ENCODE assay signal across 21 mouse cellular contexts in genomic region chr1:54965159-54965995, GRCm38 (mm10). TPM values are rescaled to one million over a fixed set of nuclear protein-coding genes. Genes with fewer than 3 reads are reported as not detected.
DNase-seq lines count a peak whose midpoint lies in the region; ATAC-seq and TF ChIP-seq lines count a peak whose summit lies in the region.
"Had no signal": no experiment of that assay in that cellular context is flagged by ENCODE, and none has a peak within 500 bp of the region (broad histone marks: within the 10 kb centered on the region; RNA-seq: fewer than 3 reads in every experiment).

No protein-coding gene starts in this region.

- H3K4me2 ChIP-seq in forebrain, postnatal 0 days (ENCODE audit: low read depth) = no peak overlapping the region
- no peak overlapping the region for H3K4me2 ChIP-seq in embryonic facial prominence, embryonic 12.5 days (replicated peaks)
- H3K4me2 ChIP-seq in limb, embryonic 12.5 days = no peak overlapping the region
- H3K4me2 ChIP-seq: heart, embryonic 11.5 days; hindbrain, embryonic 14.5 days; stomach, embryonic 15.5 days had no signal

- no peak overlapping the region for H3K4me3 ChIP-seq in forebrain, embryonic 10.5 days
- H3K4me3 ChIP-seq in forebrain, postnatal 0 days (ENCODE audit: low read depth, low read length) = no peak overlapping the region
- no peak overlapping the region for H3K4me3 ChIP-seq in G1E (ENCODE audit: low read depth, low read length)
- H3K4me3 ChIP-seq in embryonic facial prominence, embryonic 12.5 days = no peak overlapping the region
- H3K4me3 ChIP-seq in limb, embryonic 12.5 days (replicated peaks) = no peak overlapping the region
- H3K4me3 ChIP-seq: stomach, embryonic 15.5 days had no signal

- no peak for ATAC-seq in forebrain, postnatal 0 days
- ATAC-seq in G1E (ENCODE audit: extremely low read depth, insufficient number of reproducible peaks, low FRiP score, poor library complexity, severe bottlenecking) = peak; percentile 54
- ATAC-seq in embryonic facial prominence, embryonic 12.5 days (ENCODE audit: insufficient number of reproducible peaks, insufficient read depth, low FRiP score, low TSS enrichment) = peak; percentile 65; the same call in 1 of the 2 replicates
- peak; percentile 50; the same call in 1 of the 2 replicates for ATAC-seq in limb, embryonic 12.5 days (ENCODE audit: insufficient number of reproducible peaks, insufficient read depth, low FRiP score, low TSS enrichment, low read depth)
- ATAC-seq: intestine, postnatal 0 days; lung, postnatal 0 days had no signal

- TF ChIP-seq CTCF in forebrain, postnatal 0 days (IDR thresholded peaks at IDR 0.05; ENCODE audit: low read depth) = no peak
- TF ChIP-seq CTCF in G1E (IDR thresholded peaks at IDR 0.05; ENCODE audit: low read depth, low read length) = no peak

- peak overlapping the region; percentile 48; the same call in 1 of the 2 replicates for H3K27ac ChIP-seq in forebrain, embryonic 10.5 days
- H3K27ac ChIP-seq in forebrain, postnatal 0 days (ENCODE audit: low read depth, low read length) = no peak overlapping the region
- peak overlapping the region; percentile 73 for H3K27ac ChIP-seq in embryonic facial prominence, embryonic 12.5 days
- 0 out of 2 replicates have a peak overlapping the region, but pooled peaks have one; percentile 42 for H3K27ac ChIP-seq in limb, embryonic 12.5 days
- H3K27ac ChIP-seq: hindbrain, embryonic 14.5 days; liver, embryonic 14.5 days; stomach, embryonic 15.5 days had no signal

- H3K4me1 ChIP-seq in forebrain, embryonic 10.5 days = peaks cover 22% of the 10 kb centered on the region; the same call in 1 of the 2 replicates
- H3K4me1 ChIP-seq in forebrain, postnatal 0 days (ENCODE audit: insufficient read depth) = no peaks in the 10 kb centered on the region
- H3K4me1 ChIP-seq in G1E (ENCODE audit: insufficient read depth, low read depth, low read length) = peaks cover 19% of the 10 kb centered on the region
- peaks cover 19% of the 10 kb centered on the region; the same call in 1 of the 2 replicates for H3K4me1 ChIP-seq in embryonic facial prominence, embryonic 12.5 days
- H3K4me1 ChIP-seq in limb, embryonic 12.5 days (replicated peaks) = peaks cover 22% of the 10 kb centered on the region
- H3K4me1 ChIP-seq: stomach, embryonic 15.5 days had no signal

- WGBS in forebrain, embryonic 10.5 days = 66% methylated on average over 11 of the region's 11 CpGs
- WGBS in forebrain, postnatal 0 days = 72% methylated on average over 11 of the region's 11 CpGs
- 28% methylated on average over 11 of the region's 11 CpGs for WGBS in embryonic facial prominence, embryonic 12.5 days
- 51% methylated on average over 11 of the region's 11 CpGs for WGBS in limb, embryonic 12.5 days

- H3K9me3 ChIP-seq in forebrain, embryonic 10.5 days = no peaks in the 10 kb centered on the region
- no peaks in the 10 kb centered on the region for H3K9me3 ChIP-seq in forebrain, postnatal 0 days (ENCODE audit: low read length)
- H3K9me3 ChIP-seq in G1E (replicated peaks) = no peaks in the 10 kb centered on the region
- H3K9me3 ChIP-seq in embryonic facial prominence, embryonic 12.5 days = 0 out of 2 replicates have a peak, but pooled peaks cover 7% of the 10 kb centered on the region
- H3K9me3 ChIP-seq in limb, embryonic 12.5 days = no peaks in the 10 kb centered on the region
- H3K9me3 ChIP-seq: stomach, embryonic 15.5 days had no signal

- H3K9ac ChIP-seq in forebrain, postnatal 0 days = no peak overlapping the region
- no peak overlapping the region for H3K9ac ChIP-seq in embryonic facial prominence, embryonic 12.5 days
- no peak overlapping the region for H3K9ac ChIP-seq in limb, embryonic 12.5 days (replicated peaks)
- H3K9ac ChIP-seq: hindbrain, embryonic 14.5 days; liver, embryonic 14.5 days; stomach, embryonic 15.5 days had no signal

- no peak for DNase-seq in forebrain, embryonic 10.5 days (ENCODE audit: extremely low spot score, low spot score)
- DNase-seq in forebrain, postnatal 0 days = no peak
- DNase-seq in G1E (ENCODE audit: low spot score) = peak; percentile 35
- DNase-seq in thymus, postnatal 4 days = no peak
- no peak for DNase-seq in adrenal gland, postnatal 14 days
- no peak for DNase-seq in layer of hippocampus, adult 8-10 months (ENCODE audit: low spot score in 2 of 2)
- DNase-seq: adrenal gland, postnatal 36 days; cerebellum, adult 2 months; gastrocnemius, postnatal 25 days; heart, postnatal 14 days; kidney, postnatal 25 days; layer of hippocampus, adult 9-11 months; thymus, postnatal 14 days had no signal

- no peaks in the 10 kb centered on the region for H3K36me3 ChIP-seq in forebrain, embryonic 10.5 days (replicated peaks)
- no peaks in the 10 kb centered on the region for H3K36me3 ChIP-seq in forebrain, postnatal 0 days (ENCODE audit: insufficient read depth)
- no peaks in the 10 kb centered on the region for H3K36me3 ChIP-seq in G1E (replicated peaks)
- no peaks in the 10 kb centered on the region for H3K36me3 ChIP-seq in embryonic facial prominence, embryonic 12.5 days
- H3K36me3 ChIP-seq in limb, embryonic 12.5 days = no peaks in the 10 kb centered on the region
- H3K36me3 ChIP-seq: stomach, embryonic 15.5 days had no signal

- H3K27me3 ChIP-seq in forebrain, embryonic 10.5 days (ENCODE audit: poor library complexity, severe bottlenecking) = no peaks in the 10 kb centered on the region
- no peaks in the 10 kb centered on the region for H3K27me3 ChIP-seq in forebrain, postnatal 0 days (ENCODE audit: insufficient read depth, low read length)
- H3K27me3 ChIP-seq in G1E (ENCODE audit: insufficient read depth, low read length) = peaks cover 11% of the 10 kb centered on the region
- H3K27me3 ChIP-seq in embryonic facial prominence, embryonic 12.5 days = no peaks in the 10 kb centered on the region
- H3K27me3 ChIP-seq in limb, embryonic 12.5 days = no peaks in the 10 kb centered on the region
- H3K27me3 ChIP-seq: stomach, embryonic 15.5 days had no signal

RNA-seq across cellular contexts. Expression of gene Ankrd44, which starts 39.2 kb away (rescaled TPM):
- 13.8 and 15.2 TPM in 2 replicates for polyA plus RNA-seq in forebrain, embryonic 10.5 days (2016; fragmentation: Nextera tagmentation; extraction: Ambion mirVana)
- total RNA-seq in forebrain, postnatal 0 days (2014; rRNA removed) = 47.2 and 88.1 TPM in 2 replicates
- polyA plus RNA-seq in forebrain, postnatal 0 days (2015; fragmentation: Nextera tagmentation; extraction: Ambion mirVana) = 7.2 and 12.8 TPM in 2 replicates
- 1.3 and 2.6 TPM in 2 replicates for total RNA-seq in G1E (2014; fragmentation: Nextera tagmentation)
- 0.64 and 1.5 TPM in 2 replicates for total RNA-seq in G1E (2017)
- polyA plus RNA-seq in G1E (2012) = 0.08 and 0.10 TPM in 2 replicates
- 27.0 and 30.8 TPM in 2 replicates for polyA plus RNA-seq in embryonic facial prominence, embryonic 12.5 days (2016; fragmentation: Nextera tagmentation; extraction: Ambion mirVana)
- polyA plus RNA-seq in limb, embryonic 12.5 days (2016; fragmentation: Nextera tagmentation; extraction: Ambion mirVana) = 21.6 and 22.2 TPM in 2 replicates
- total RNA-seq in adrenal gland, postnatal 14 days (2021) = 20.5 and 36.5 TPM in 2 replicates
- 10 to 100 TPM; 11.5 to 27.2 (median 18.7) TPM for total RNA-seq in layer of hippocampus, adult 8-10 months (2022)
